Mouse (Mus musculus): ENCODE results near the gene Fam173b.

DNA sequence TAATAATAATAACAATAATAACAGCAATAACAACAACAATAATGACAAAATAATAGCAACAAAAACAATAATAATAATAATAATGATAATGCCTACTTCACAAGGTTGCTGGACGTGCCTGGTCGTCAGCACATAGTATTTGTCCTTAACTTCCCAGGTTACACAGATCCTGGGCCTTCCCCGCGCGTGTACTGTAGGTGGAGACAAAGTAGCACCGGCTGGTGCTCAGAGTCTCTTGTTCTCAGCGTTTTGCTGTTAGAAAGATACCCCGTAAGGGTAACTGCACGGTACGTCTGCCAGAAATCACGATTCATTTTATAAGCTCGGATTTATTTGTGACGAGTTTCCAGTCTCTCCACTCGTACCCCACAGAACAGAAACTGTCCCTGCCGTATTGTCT lies 774 bp downstream of the Fam173b start:
- no peak for TF ChIP-seq MAX (IDR thresholded peaks at IDR 0.05; ENCODE audit: low read depth)
- no peak for TF ChIP-seq MYOD1 (IDR thresholded peaks at IDR 0.05; ENCODE audit: control insufficient read depth in 1 of 3, insufficient read length in 2 of 3, low read depth in 2 of 3)
- TF ChIP-seq POLR2A (IDR thresholded peaks at IDR 0.05; ENCODE audit: insufficient read length, low read depth) = no peak
- no peak for TF ChIP-seq POLR2AphosphoS2 (IDR thresholded peaks at IDR 0.05; ENCODE audit: insufficient read length, low read depth)
- TF ChIP-seq TCF12 (IDR thresholded peaks at IDR 0.05; ENCODE audit: insufficient read depth, poor library complexity, severe bottlenecking) = no peak
- TF ChIP-seq SRF (IDR thresholded peaks at IDR 0.05; ENCODE audit: control insufficient read depth, insufficient read length, low read depth) = no peak
- TF ChIP-seq USF1 (IDR thresholded peaks at IDR 0.05; ENCODE audit: low read depth) = no peak
- TF ChIP-seq CEBPB (IDR thresholded peaks at IDR 0.05; ENCODE audit: insufficient read depth, poor library complexity, severe bottlenecking) = no peak
